Mouse (Mus musculus) CD8-positive naive resting alpha-beta T cell, adult 2 months (primary cell): Measurements from ENCODE around the gene Gnao1.

Source experiments
- DNase-seq, 2 experiments: peaks; one replicate each; pipeline ENCODE4 v3.0.0; 2022; ENCODE audit warnings: low read depth in 2 of 2, low spot score in 2 of 2

Gene Gnao1

DNA sequence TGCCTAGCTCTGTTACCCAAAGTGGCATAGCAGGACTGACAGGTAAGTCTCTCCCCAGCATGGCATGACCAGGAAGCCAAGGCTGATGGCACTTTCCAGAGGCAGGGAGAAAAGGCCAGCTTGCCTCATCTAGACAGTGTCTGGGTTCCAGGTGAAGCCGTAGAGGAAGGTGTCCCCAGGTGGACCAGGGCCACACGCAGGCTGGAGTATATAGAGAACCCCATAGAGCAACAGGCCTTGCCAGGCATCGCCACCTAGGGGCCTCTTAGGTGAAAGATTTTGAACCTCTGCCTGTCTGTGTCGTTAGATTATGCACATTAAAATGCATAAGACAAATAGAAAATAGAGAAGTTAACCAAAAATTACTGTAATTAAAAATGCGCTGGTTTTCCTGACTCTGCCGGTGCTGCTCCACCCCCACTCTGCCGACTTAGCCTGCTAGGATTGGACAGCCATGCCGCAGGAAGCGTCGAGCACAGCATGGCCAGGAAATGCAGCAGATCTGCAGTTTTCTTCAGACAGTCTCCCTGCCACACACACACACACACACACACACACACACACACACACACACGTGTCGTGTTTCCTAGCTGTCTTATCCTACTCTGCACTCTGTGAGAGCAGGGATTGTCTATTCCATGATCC is 34.2 kb downstream of the Gnao1 start:
- DNase-seq = no peak

DNA sequence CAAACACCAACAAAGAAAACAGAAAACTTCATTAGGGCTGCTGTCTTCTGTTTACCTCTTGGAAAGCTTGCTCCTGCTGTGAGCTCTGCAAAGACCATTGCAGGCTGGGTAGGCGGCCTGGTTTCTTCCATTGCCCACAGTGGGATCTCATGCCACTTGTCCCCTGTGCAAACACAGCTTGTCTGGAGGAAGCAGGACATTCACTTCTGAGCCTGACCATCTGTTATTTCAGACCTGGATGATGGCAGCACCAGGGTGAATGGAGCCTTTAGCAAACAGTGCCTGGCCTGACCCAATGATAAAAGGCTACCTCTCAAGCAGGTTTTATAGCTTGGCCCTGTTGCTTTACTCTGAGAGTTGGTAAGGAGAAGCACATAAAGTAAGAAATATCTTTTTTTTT is 35.4 kb downstream of the Gnao1 start:
- no peak for DNase-seq

DNA sequence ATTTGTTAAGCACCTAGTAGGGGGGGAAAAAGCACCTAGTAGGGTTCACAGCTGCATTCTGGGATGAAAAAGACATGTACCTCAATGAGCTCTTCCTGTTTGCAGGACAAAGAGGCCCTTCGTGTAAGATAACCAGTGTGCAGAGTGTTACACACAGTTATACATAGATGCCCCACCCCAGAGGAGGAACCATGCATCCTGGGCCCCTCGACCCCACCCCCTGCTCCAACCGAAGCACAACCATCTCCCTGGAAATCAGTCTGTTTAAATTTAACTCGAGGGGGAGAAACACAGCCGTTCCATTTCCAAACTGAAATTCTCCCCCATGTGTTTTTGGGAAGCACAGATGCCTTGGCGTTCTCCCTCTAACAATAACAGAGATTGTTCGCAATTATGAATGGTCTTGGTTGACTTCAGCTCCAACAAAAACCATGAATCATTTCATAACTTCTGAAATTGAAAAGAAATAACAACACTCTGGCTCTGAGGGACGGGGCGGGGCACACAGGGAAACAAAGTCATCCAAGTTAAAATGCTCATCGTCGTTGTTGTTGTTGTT is 42.4 kb downstream of the Gnao1 start:
- DNase-seq = no peak

DNA sequence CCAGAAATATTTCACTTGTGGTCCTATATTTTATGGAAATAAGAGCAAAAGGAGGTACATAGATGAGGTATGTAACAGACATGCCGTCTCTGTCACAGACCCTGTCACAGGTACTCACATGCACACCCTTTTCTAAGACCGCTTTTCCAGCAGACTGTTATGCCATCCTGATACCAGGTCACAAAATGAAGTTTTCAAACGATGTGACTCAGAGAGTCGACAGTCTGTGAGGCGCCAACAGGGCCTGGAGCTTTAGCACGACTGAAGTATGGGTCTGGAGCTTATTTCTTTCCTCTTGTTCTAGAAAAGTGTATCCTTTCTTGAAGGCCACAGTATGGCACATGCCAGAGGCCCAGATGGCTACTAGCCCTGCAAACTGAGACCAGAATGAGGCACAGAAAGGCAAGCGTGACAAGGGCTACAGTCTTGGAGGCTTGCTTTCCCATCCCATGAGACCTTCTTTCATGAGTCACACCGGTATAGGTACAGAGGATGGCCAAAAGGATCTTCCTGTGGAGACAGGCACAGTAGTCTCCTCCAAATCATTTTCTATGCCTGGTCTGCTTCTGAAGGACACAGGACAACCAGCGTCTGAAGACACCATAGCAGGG is 43.2 kb downstream of the Gnao1 start:
- DNase-seq = no peak

DNA sequence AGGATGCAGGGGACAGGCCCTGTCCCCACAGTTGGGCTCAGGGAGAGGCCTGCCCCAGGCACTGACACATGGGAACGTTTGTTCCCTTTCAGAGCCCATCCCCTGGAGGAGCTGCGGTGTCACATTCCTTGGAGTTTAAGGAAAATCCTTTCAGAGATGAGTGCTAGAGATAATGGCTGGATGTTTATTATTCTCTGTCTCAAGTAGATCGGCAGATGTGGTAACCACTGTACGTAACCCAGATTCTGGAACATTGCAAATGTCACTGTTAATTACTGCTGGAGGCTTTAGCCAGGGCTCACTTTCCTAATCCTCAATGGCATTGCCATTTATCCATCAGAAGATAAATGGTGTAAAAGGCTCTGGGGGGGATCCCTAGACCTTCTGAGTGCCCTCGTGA is 44.9 kb downstream of the Gnao1 start:
- no peak for DNase-seq

DNA sequence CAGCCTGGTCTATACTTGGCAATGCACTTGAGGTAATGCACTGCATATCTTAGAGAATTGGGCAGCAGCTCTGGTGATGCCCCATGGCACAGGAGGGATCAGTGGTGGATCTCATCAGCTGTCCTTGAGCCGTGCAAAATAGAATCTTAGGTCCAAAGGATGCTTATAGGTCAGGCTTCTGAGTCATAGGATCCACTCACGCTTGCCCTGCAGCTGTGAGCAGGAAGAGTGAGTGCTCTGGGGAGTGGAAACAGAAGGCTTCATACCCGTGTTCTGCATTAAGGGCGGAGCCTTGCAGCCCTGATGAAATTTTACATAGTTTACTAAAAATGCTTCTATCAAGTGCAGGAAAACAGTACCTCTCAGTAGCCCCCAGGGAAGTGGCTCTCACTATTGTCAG is 45.5 kb downstream of the Gnao1 start:
- DNase-seq = no peak

DNA sequence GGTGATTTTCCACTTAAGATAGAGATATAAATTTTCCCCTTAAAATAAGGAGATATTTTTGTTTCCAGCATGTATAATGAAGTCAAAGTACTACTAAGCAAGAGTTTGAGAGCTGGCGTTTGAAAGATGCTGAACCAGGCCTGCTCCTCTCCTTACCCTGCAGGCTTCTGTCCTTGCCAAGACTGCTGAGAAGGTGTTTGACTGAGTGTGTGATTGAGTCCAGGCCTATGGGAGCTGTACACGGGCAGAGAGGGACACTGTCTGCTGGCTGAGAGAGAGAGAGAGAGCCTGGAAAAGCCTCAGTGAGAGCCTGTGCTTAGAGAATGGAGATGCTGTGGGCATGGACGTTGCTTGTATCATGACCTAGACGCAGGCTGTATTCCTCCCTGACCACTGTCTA is 47.4 kb downstream of the Gnao1 start:
- DNase-seq = no peak

DNA sequence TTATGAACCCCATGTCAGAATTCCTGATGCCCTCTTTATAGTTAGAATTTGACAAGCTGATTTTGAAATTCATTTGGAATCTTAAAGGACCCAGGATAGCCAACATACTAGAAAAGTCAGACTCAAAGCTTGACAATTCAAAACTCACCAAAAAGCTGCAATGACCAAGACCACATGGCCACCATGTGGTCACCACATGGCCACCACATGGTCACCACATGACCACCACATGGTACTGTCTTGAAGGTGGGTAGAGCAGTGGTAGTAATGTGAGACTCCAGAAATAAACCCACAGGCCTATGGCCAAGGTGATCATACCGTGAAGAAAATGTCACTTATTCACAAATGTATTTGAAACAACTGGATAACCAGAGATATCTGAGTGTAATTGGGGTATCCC is 48.5 kb downstream of the Gnao1 start:
- DNase-seq = no peak

DNA sequence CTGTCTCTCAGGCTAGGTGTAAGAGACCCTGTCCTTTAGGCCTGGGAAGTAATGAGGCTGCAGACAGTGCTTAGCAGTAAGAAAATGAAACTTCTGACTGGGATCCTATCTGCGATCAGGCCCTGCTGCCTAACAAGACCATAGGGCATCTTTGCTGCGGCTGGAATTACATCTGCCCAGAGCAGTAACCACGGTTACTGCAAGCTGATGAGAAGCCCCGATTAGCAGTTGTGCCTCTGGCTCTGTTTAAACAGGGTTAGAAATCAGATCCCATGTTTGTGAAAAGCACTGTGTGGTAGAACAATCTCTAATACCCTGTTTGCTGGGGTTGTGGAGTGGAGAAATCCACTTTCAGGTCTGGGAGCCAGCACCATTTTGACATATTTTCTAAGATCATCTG is 50.3 kb downstream of the Gnao1 start:
- DNase-seq = no peak

DNA sequence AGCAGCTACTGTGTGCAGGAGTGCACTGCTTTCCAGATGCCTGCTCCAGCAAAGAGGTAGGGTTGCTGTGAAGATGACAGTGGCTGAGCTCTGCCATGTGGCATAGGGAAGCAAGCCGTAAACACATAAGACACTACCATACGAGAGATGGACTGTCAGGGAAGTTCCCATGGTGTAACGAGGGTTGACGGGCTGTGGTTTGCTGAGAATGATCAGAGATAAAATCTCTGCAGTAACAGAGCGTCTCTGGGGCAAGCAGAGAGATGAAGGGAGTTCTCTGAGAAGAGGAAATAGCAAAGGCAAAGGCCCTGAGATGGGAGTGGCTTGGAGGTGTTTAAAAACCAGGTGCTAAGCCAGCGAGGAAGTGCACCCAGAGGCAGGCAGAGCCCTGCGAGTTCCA is 54.3 kb downstream of the Gnao1 start:
- DNase-seq = peak; percentile 25 to 30

DNA sequence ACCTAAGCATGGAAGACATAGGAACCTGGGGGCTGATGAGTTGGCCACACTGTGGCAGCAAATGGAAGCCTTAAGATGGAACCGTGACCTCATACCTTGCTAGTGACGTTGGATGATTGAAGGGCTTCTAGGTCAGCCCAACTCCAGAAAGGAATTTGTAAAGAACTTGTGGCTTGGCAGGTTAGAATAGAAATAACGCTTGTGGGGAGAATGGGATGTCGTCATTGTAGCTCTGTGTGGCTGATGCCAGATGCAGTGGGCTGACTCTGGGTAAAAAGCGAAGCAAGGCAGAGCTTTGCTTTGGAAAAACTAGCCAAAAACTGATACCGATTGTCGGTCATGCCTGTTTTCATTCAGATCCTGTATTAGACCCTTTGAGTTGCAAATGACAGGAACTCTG is 56.5 kb downstream of the Gnao1 start:
- DNase-seq = no peak

DNA sequence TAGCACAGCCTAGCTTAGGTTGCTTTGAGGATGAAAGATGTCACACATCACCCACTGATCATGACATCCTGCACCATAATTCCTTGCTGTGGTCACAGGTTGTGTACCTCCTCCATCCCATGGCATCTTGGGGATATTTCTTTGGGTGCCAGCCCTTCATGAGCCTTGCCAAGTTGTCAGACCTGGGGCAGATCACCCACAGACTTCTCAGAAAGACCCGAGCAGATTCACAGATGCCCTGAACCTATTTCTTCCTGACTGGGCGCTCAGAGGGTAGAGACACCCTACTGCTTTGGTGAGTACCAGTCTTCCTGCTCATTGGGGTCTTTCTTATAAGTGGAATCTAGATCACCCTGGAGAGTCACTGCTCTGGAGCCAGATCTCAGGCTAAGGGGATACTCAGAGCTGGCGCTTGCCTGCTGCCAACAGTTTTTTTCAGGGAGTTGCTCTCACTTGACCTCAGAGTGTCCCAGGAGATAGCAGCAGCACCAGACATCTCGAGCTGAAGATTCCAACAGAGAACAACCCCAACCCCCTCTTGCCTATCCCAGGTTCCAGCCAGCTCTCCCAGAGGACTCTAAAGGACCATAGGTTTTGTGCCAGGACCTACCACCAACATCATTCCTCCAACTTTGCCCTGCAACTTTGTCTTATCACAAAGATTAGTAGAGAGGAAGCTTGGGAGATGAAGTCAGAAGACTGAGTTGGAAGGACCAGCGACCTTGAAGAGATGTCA is 58.9 kb downstream of the Gnao1 start:
- no peak for DNase-seq

DNA sequence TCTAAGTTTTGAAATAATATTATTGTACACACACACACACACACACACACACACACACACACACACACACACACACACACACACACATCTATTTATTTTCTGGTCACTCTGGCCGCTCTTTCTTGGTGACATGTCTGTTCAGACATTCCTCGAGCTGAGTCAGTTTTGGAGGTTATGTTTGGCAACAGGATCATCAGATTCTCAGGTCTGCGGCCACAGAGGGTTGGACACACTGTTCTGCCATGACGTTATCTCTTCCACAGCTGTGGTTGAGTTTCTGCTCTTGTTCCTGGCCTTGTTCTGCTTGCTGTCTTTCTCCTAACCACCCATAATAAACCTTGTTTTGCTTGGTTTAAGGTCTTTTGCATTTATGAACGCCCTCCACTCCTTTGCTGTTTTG is 61.5 kb downstream of the Gnao1 start:
- DNase-seq = no peak

DNA sequence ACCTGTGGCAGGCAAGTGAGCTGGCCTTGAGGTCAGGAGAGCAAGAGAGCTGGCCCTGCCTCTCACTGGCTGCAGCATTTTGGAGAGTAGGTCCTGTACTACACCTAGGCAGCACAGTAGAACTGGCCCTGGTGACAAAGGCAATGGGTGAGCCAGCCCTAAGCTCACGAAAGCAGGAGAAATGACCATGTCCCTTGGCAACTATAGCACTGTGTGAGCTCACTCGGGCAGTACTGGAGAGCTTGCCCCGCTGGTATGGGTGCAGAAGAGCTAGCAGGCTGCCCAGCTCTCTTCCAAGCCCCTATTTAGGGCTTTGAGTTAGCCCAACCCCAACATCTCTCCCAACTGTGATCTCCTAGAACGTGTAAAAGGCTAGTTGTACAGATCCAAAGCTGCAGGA is 68.6 kb downstream of the Gnao1 start:
- no peak for DNase-seq

DNA sequence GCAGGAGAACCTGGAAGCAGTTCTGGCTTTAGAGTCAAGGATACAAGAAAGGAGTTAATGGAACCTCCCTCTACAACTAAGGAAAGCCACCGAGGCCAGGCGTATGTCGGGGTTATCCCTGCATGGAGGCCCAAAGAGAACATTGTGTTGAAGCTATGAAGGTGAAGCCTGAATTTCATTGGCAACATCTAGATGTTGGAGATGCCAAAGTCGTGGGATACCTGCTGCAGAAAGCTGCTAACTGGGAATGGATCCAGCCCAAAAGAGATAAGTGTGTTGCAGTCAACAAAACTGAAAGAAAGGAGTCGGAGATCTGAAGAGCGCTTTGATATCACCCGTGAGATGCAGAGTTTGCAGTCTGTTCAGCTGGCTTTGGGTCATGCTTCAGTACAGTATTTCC is 70.2 kb downstream of the Gnao1 start:
- no peak for DNase-seq

DNA sequence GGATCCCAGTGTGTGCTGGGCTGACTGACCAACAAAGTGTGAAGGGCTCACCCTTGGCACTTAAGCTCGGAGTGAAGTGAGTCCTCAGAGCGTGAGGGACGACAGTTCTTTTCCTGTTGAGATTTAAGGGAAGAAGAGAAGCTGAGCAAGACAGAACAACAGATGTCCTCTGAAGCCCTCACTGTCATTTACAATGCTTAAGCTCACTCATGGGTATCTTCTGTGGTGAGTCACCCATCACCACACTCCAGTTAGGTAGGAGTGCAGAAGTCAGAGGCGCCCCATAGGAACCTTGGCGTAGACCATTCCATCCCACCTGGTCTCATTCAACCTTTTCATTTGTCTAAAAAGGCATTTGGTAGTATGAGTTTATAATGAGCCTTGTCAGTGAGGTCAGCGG is 71.6 kb downstream of the Gnao1 start:
- no peak for DNase-seq

DNA sequence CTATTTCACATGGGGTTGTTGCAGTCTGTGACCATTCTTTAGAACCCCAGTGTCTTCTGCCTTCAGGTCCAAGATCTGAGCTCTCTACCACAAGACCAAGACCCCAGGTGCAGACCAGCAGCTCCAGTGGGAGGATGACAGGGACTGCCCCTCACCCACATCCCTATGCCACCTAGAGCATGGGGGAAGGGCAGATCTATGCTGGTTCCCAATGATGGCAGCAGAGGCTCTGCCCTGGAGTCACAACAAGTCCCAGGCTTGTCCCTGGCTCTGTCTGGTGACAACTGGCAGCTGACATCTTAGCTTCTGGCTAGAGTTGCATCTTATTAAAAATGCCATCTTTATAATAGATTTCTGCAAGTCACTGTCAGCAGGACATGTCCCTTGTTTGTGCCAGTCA is 73.5 kb downstream of the Gnao1 start:
- DNase-seq = no peak

DNA sequence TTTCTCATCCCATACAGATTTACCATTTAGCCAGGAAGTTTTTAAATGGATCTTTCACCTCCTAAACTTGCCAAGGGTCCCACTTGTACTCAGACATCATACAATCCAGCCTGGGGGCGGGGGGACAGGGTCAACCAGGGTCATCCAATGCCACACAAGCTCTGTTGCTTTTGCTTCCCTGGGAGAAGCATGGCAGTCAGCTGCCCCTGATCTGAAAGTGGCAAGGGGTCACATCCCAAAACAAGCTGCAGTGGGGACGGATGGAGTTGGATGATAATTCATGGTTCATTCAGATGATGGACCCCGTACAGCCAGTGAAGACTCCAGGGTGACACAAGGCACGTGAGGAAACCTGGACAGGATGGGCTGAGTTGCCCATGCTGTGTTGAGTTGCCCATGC is 74.0 kb downstream of the Gnao1 start:
- no peak for DNase-seq

DNA sequence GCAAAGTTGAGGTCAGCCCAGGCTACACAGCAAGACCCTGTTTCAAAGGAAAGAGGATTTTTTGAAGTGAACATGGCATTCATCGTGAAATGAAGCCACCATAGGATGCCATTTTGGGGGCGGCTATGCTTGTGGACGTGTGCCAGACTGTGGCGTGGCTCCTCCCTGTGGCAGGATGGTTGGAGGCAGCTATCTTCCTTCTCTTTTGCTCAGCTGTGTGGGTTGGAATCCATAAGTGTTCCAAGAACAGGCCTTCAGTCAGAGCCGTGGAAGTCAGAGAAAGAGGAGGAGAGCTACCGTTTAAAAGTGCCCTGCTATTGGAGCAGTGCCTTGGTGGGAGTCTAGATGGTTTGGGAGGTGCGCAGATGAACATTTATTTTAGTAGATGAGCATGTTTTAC is 74.5 kb downstream of the Gnao1 start:
- DNase-seq = no peak

DNA sequence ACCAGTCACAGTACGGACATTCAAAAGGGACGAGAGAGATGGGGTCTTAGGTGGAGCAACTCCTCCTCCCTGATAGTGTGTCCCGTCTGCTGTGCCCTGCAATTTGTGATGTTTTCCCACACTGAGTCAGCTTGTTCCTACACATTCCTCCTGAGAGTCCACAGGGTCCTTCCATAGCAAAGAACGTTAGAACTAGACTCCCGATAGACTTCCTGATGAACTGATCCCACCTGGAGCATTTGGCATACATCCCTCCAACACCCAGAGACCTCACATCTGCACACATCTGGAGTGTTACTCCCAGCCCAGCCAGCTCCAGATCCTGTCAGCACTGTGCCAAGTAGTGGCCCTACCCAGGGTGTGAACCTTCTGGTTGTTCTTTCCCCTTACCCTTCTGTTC is 76.4 kb downstream of the Gnao1 start:
- no peak for DNase-seq

DNA sequence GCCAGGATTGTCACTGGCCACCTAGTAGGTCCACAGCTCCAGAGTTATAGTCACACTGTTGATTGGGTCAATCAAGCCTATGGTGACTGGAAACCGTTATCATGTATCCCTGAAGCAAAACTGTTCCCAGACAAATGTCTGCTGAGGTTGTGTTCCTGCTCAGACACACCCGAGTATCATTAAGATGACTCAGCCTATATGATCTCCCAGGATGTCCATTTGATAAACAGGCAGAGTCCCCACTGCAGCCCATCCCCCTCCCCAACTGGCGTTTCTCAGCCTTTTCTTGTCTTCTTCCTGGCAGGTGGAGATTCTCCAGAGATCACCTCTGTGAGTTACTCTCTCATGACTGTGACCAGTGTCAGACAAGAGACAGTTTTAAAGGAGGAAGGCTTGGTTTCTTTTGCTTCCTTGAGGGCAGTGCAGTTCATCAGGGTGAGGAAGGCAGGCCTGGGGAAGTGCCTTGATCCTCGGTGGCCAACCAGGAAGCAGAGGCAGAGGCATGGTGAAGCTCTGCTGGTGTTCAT is 78.4 kb downstream of the Gnao1 start:
- DNase-seq = no peak
